Mouse (Mus musculus) central nervous system, embryonic 18 days (tissue): Measurements from ENCODE around the gene Trim3. TPM values are rescaled to one million over a fixed set of nuclear protein-coding genes. Genes with fewer than 3 reads are reported as not detected.

Source experiments
- polyA plus RNA-seq: library from polyadenylated mRNA; depleted of rRNA; stranded (reverse); fragments of >200 nt; gene quantifications from 2 replicates; pipeline ENCODE4 v1.2.3, GENCODE M21; 2012; rRNA removed

Gene Trim3
- polyA plus RNA-seq = 138 and 139 TPM in 2 replicates

GRCm38 (mm10) chr7:105633127-105633800 lies at the start of gene Trim3:
Gene Trim3, minus strand, starts transcription at chr7:105633571.

GRCm38 (mm10) chr7:105650639-105651435 lies 17.5 kb upstream of the Trim3 start, which contains the start of gene Dnhd1:
Gene Dnhd1, plus strand, starts transcription at chr7:105650827.

GRCm38 (mm10) chr7:105640233-105640893 lies 7.0 kb upstream of the Trim3 start, which contains the start of the genes Arfip2 and Gm45799:
Gene Arfip2, minus strand, starts transcription at chr7:105640416.
Gene Gm45799, plus strand, starts transcription at chr7:105640552.

GRCm38 (mm10) chr7:105639756-105640155 lies 6.4 kb upstream of the Trim3 start, which contains the start of gene Timm10b:
Gene Timm10b, plus strand, starts transcription at chr7:105640056.

GRCm38 (mm10) chr7:105581094-105581703 lies 52.2 kb downstream of the Trim3 start, which contains the start of gene Apbb1:
Gene Apbb1, minus strand, starts transcription at chr7:105581653.

Other genes with a start within 250 kb of the Trim3 start
- gene Fam160a2, start 233.5 kb downstream of the Trim3 start, polyA plus RNA-seq = 35.4 and 37.7 TPM in 2 replicates
- gene Cnga4, start 229.0 kb downstream of the Trim3 start, polyA plus RNA-seq = 0.27 and 0.32 TPM in 2 replicates
- gene Cckbr, start 207.8 kb downstream of the Trim3 start, polyA plus RNA-seq = 6.2 and 6.7 TPM in 2 replicates
- gene Cavin3, start 151.3 kb downstream of the Trim3 start, polyA plus RNA-seq = 26.2 and 30.2 TPM in 2 replicates
- gene Smpd1, start 79.2 kb downstream of the Trim3 start, polyA plus RNA-seq = 51.4 and 52.2 TPM in 2 replicates
- gene Apbb1, start 51.9 kb downstream of the Trim3 start, polyA plus RNA-seq = 318 and 323 TPM in 2 replicates
- gene Hpx, start 33.4 kb downstream of the Trim3 start, polyA plus RNA-seq = 0.28 and 0.64 TPM in 2 replicates
- gene Timm10b, start 6.5 kb upstream of the Trim3 start, polyA plus RNA-seq = 103 and 104 TPM in 2 replicates
- 114 and 120 TPM in 2 replicates for gene Arfip2, start 6.8 kb upstream of the Trim3 start, polyA plus RNA-seq
- gene Gm45799, start 7.0 kb upstream of the Trim3 start, polyA plus RNA-seq = 75.4 and 96.5 TPM in 2 replicates
- 6.2 and 7.3 TPM in 2 replicates for gene Dnhd1, start 17.3 kb upstream of the Trim3 start, polyA plus RNA-seq
- 198 and 212 TPM in 2 replicates for gene Ilk, start 103.0 kb upstream of the Trim3 start, polyA plus RNA-seq
- gene Rrp8, start 103.8 kb upstream of the Trim3 start, polyA plus RNA-seq = 13.4 and 15.1 TPM in 2 replicates
- gene Taf10, start 110.8 kb upstream of the Trim3 start, polyA plus RNA-seq = 187 and 199 TPM in 2 replicates
- 33.3 and 34.8 TPM in 2 replicates for gene Tpp1, start 118.7 kb upstream of the Trim3 start, polyA plus RNA-seq
- 39.6 and 47.9 TPM in 2 replicates for gene Dchs1, start 154.1 kb upstream of the Trim3 start, polyA plus RNA-seq
- gene Mrpl17, start 177.5 kb upstream of the Trim3 start, polyA plus RNA-seq = 149 and 170 TPM in 2 replicates